Mouse (Mus musculus) right cerebral cortex, postnatal 4 days (tissue): ENCODE data around the gene Nfkb2.

Experiments used
- DNase-seq: peaks from one replicate; pipeline ENCODE4 v3.0.0-alpha.2; 2022

The Nfkb2 gene

DNA sequence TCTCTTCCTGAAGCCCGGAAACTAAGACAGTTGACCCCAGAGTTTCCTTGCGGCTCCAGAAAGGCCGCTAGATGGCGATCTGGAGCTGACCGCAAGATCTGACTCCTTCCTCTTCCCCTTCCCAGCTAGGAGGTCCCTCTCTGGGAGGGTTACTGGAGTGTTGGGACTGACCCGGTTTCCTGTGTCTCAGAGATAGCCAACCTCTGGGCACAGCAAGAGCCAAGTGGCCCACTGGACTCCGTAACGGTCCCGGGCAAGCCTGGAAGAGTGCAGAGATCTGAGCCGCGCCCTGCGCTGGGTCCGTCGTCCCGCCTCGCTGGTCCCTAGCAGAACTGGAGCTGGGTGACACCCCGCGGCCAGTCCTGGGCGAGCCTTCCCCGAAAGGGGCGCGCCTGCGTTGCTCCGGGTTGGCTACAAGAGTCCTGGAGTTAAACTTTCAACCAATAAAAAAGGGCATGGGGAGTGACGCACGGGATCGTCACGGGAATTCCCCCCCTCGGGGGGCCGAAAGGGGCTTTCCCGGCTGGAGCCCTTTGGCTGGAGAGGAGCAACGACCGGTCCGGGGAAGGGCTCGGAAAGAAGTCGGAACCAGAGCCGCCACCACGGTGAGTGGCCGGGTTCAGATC lies at the start of gene Nfkb2:
Gene Nfkb2 (plus strand): TSS at position 105 of the 626 bp plus-strand sequence.
- peak; percentile 74 for DNase-seq

DNA sequence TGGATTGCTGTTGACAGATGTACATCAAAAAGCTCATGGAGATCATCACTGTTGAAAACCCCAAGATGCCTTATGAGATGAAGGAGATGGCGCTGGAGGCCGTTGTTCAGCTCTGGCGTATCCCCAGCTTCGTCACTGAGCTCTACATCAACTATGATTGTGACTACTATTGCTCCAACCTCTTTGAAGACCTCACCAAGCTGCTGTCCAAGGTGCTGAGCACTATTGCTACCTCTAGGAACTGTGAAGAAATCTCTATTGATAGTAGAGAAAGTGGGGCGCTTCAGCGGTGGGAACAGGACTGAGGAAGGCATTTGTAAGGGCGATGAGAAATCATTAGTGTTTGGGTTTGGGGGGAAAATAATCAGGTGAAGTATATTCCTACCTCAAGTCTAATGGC lies 39.4 kb upstream of the Nfkb2 start:
- DNase-seq: no peak

DNA sequence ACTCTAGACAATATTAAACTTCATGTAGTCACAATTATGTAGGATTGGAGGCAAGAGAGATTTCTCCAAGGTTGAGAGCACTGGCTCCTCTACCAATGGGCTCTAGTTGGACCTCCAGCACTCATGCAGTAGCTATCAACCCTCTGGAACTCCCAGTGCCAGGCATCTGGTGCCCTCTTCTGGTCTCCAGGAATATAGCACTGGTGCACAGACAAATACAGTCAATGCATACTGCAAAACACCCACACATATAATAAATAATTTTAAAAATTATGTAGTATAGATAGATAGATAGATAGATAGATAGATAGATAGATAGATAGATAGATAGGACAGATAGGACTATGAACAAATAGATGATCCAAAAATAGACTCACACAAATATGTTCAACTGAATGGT lies 28.8 kb upstream of the Nfkb2 start:
- DNase-seq: no peak

DNA sequence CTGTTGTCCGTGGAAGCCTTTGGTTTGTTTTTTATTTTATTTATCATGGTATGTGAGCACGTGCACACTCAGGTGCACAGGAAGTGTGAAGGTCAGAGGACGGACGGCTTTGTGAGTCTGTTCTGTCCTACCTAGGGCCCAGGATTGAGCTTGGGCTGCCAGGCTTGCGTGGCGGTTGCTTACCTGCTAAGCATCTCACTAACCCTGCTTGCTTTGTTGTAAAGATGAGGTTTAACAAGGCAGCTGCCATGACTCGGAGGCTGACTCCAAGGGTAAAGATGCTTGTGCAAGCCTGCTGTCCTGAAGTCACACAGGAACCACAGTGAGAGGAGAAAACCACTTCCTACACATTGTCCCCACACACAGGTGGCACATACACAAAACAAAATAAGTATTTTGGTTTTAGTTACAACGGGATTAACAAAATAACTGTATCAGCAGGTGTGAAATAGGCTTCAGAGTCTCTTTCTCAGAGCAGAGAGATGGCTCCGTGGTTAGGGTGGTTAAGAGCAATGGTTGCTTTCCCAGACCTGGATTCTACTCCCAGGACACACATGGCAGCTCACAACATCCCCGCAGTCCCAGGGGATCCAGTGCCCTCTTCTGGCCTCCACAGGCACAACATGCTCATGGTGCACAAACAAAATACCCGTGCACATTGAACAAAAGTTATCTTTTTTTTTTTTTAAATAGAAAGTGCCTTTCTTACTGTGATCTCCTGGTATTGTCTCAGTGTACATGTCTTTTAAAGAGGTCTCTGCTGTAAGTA lies 21.9 kb upstream of the Nfkb2 start:
- DNase-seq: no peak

DNA sequence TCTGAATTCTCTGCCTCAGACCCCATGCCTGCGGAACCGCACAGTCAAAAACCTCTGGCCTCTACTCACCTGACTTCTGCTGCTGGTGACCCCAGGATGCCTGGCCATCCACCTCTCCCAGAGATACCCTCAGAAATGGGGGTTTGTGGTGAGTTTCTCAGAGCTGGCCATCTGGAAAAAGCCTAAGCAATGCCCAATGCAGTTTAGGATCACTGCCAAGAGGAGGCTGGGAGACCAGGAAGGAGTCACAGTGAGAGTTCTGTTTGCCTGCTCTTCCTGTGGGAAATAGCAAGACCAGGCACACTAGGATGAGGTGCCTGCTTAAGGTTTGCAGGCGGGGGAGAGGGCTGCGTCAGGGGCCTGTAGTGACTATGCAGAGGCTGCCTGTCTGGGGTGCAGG lies 19.4 kb upstream of the Nfkb2 start:
- no peak for DNase-seq

DNA sequence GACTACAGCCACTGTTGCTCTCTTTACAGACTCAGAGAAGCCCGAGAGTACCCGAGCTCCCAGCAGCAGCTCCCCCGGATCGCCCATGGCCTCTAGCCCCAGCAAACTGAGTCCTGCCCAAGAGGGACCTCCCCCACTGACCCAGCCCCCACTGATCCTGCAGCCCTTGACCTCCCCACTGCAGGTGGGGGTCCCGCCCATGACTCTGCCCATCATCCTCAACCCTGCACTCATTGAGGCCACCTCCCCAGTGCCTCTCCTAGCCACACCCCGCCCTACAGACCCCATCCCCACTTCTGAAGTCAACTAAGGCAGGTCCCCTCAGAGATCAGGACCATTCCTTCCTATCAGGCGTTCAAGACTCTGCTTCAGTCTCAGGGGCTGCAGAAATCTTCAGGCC lies 18.5 kb upstream of the Nfkb2 start:
- DNase-seq: no peak

DNA sequence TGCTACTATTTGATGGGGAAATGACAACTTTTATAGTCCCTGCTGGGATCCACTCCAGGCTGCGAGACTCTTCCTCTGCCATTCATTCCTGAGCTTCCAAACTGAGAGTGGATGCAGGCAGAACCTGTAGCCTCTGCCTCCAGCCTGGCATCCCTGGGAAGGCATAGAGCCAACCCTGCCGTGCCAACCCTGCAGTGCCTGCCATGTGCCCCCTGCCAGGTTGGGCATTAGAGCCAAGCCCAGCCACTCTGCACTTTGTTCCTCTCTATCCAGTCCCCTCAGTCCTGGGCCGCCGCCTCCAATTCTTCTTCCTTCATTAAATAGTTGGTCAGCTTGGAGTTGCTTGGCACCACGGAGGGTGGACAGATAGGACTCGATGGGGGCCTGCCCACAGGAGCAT lies 18.1 kb upstream of the Nfkb2 start:
- DNase-seq: no peak

DNA sequence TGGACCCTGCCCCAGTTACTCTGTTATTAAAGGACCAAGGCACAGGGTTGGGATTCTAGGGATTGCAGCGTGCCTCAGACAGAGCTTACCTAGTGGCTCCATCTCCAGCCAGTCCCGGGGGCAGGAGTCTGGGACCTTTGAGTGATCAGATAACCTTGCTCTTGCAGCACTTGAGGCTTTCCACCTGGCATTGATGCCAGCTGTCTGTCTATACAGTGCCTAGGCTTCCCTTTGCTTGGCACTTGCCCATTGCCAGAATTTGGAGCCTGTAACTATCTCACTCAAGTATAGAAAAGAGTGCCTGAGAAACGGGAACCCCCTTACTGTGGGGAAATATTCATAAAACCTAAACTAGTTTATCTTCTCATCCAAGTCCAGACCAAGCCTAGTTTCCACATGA lies 17.2 kb upstream of the Nfkb2 start:
- no peak for DNase-seq

DNA sequence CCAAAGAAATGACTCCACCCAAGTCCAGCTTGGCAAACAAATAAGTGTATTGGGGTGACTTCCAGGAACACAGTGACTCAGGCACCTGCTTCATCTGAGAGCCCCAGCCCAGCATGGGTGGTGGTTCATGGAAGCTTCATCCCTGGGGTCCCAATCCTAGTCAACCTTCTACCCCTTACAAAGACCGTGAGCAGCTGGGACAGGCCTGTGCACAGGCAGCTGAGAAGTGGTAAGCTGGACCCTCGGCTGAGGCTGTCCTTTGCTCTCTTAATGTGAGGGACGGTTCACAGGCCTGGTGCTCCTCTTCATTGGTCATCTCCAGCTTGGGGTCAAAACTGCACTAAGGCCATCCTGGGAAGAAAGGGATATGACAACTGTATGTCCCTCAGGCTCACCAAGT lies 16.6 kb upstream of the Nfkb2 start:
- DNase-seq: no peak

DNA sequence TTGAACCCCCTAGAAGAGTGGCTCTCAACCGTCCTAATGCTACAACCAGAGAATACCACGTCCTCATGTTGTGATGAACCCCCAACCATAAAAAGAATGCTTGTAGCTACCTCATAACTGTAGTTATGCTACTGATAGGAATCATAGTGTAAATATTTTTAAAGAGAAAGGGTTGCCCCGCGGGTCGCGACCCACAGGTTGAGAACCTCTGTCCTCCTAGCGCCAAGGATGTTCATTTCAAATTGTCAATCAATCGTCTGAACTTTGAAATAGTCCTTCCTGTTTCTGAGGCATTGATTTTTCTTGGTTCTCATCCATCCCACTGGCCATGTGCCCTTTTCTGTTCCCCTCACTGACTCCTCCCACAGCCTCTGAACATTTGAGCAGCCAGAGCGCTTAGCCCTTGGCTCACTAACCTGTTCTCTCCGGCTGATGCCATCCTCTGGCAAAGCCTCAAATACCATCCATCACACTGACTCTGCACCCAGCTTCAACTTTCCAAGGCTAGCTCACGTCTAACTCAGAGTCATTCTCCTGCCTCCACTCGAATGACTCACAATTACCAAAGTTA lies 13.5 kb upstream of the Nfkb2 start:
- DNase-seq: no peak

DNA sequence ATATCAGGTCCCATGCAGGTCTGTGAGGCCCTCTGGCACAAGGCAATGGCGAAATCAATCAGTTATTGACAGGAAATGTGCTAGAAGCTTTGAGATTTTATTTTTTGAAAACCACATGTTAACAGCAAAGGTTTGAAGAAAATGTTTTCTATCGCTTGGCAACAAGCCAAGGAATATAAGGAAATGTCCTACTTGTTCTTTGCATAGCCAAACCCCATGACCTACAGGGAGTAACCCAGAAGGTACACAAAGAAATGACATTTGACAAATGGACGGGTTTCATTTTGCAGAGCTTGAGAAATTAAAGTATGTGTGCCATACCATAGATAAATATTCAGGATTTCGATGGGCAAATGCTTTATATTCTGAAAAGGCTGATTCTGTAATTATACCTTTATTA lies 7.2 kb upstream of the Nfkb2 start:
- DNase-seq: no peak

DNA sequence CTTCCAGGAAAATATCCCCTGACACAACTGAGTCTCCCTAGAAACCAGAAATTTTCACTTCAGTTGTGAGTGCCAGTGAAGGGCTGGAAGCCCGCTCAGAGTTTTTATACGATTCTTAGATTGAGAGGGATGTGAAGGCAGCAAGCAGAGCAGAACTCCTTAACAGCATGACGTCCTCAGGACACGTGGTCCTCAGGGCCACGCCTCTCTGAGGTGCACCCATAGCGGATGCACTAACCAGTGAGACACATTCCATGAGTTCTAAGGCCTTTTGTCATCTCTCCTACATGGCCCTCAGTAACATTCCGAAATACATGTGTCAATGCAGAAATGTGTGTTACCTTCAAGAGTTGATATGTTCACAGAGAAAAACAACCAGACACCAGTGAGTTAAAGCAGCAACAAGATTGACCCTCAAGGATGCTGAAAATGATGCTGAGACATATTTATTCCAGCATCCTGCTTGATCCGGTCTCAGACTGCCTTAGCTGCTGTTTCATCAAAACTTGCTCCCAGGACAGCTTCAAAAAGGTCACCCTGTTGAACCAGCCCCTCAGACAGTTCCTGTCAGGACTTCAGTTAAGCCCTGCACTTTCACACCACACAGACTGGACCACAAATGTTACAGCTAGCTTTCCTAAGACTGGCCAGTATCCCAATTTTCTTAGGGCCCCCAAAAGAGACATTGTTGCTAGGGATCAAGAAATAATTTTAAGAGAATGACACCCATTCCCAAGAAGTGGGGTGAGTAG lies 3.6 kb upstream of the Nfkb2 start:
- DNase-seq: no peak

DNA sequence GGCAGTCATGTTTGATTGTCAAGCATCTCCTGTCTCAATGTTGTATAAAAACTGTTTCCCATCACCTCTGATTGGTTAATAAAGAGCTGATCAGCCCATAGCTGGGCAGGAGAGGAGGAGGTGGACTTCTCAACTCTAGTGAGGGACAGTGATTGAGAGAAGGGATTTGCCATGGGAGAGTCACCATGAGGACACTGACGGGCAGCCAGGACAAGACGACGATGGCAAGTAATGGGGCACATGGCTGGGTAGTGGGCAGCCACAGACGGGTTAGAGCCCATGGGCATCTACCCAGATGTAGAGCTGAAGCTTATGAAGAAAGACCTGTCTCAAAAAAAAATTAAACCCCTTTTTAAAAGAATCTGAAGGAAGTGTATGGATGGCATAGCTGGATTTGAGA lies 1.6 kb upstream of the Nfkb2 start:
- no peak for DNase-seq

DNA sequence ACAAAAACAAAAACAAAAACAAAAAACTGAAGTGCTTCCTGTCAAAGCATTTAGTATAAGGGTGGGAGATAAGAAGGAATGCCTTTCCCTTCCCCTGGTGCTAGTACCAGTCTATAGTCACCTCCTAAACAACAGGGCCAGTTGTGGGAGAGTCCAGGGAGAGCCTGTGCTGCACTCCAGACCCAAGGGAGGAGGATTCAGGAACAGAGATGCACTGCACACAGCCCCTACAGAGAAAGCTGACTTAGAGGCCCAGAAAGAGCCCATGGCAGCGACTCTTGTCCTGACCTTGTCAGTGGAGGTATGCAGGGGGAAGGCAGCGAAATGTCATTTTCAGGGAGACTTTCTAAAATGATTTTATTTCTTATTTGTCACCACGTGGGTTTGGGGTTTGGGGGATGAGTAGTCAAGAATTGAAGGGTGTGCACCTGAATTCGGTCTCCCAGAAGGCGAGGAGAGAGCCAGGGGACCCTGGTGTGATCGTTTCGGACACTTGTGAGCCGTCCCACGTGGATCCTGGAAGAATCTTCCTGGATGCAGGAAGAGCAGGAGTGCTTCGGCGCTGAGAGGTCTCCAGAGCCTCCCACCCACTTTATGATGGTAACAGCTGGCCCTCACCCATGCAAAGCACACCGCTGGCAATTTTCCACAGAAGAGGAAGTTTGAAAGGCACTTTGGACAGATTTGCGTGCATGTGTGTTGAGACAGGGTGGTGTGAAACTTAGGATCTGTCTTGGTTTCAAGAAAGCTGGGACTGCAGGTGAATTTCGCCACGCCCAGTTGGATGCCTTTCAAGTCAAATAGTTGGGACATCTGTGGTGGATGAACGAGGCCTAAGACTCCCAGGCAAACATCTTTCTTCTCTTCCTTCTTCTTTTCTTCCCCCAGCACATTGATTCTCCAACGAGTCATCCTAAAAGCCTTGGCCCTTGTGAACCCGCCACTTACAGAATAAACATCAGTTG lies 587 bp upstream of the Nfkb2 start:
- no peak for DNase-seq

DNA sequence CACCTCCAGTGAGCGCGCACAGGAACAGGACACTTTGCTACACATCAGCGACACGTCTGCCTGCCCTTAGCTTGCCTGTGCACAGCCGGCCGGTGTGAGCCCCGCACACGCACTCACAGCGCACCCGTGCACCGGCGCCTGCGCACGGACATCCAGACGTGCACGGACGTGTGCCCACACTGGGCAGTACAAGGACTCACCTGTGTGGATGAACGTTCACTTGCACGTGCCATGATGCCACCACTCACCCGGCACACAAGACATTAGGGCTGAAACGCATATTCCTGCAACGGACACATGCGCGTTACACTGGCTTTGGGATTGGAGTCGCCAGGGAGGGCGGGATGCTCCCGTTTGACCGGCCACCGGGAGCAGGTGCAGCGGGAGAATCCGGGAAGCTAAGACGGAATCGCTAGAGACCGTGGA lies 801 bp downstream of the Nfkb2 start:
- no peak for DNase-seq

DNA sequence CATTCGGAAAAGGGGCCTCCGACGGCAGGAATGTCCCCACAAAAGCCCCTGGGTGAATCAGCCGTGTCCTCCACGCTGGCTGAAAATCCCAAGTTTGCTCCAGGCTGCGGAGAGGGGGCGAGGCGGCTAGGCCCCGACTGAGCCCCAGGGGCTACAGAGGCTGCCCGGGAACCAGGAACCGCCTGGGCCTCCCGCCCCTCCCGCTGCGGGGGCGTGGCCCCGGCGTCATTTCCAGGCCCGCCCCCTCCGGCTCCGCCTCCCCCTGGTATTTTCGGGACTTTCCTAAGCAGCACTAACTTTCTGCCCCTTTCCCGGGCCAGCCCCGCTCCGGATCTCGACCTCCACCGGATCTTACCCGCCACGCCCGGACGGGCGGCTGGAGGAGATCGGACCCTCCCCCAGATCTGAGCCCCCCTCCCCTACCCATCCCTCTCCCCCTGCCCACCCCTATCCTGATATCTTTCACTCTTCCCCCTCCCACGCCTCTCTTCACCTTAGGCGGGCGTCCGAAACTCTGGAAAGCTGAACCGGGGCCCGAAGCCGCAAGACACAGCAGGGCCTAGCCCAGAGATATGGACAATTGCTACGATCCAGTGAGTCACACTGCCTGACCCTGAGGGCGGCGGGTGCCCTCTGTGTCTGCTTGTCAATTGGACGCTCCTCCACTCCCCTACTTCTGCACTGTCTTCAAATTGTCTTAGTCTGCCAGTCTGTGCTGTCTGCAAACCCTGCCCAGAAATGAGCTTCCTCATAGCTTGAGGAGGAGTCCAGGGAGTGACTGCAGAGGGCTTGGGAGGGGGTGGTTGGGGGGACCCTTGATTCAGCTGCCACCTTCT lies 1.5 kb downstream of the Nfkb2 start:
- peak; percentile 67 for DNase-seq

DNA sequence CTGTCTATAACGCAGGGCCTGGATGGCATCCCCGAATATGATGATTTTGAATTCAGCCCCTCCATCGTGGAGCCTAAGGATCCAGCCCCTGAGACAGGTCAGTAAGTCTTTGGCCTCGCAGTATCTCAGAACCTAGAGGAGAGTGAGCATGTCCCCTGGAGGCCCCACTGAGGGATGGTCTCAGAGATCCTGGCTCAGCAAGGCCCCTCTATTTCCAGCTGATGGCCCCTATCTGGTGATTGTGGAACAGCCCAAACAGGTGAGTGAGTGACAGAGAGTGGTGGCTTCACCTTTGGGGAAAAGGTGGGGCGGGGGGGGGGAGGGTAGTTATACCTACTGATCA lies 2.1 kb downstream of the Nfkb2 start:
- DNase-seq: no peak

DNA sequence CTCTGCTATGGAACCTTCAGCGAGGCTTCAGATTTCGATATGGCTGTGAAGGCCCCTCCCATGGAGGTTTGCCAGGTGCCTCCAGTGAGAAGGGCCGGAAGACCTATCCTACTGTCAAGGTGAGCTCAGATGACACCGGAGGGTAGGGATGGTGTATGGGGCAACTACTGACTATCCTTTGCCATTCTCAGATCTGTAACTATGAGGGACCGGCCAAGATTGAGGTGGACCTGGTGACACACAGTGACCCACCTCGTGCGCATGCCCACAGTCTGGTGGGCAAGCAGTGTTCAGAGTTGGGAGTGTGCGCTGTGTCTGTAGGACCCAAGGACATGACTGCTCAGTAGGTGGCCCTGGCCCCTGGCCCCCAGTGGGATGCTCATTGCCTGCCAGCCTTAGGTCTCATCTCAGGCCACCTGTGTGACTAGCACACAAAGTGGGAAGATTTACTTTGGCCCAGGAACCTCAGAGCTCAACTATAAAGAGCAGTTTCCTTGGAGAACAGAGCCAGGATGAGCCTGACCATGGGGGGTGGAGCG lies 2.7 kb downstream of the Nfkb2 start:
- DNase-seq: no peak

DNA sequence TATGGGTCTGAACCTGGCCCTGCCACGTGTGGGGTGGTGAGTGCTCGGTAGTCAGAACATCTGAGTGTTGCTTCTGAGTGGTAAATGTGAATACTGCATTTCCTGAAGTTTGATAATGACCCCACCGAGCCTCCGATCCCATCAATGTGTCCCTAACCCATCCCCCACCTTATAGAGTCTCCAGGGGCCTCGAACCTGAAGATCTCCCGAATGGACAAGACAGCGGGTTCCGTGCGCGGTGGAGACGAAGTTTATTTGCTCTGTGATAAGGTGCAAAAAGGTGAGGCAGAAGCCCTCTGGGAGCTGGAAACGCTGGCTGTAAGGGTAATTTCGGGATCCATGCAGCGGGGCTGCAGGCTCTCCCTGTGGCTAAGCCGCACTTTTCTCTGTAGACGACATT lies 3.7 kb downstream of the Nfkb2 start:
- DNase-seq: no peak

DNA sequence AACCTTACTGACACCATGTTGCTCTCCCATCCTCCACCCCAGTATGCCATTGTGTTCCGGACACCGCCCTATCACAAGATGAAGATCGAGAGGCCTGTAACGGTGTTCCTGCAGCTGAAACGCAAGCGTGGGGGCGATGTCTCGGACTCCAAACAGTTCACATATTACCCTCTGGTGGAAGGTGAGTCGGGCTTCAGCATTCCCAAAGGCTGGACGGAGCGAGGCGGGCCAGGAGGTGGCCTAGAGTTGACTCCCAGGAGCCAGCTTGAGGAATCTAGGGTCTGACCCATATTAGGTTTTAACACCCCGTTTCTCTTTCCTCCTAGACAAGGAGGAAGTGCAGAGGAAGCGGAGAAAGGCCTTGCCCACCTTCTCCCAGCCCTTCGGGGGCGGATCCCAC lies 4.2 kb downstream of the Nfkb2 start:
- no peak for DNase-seq

DNA sequence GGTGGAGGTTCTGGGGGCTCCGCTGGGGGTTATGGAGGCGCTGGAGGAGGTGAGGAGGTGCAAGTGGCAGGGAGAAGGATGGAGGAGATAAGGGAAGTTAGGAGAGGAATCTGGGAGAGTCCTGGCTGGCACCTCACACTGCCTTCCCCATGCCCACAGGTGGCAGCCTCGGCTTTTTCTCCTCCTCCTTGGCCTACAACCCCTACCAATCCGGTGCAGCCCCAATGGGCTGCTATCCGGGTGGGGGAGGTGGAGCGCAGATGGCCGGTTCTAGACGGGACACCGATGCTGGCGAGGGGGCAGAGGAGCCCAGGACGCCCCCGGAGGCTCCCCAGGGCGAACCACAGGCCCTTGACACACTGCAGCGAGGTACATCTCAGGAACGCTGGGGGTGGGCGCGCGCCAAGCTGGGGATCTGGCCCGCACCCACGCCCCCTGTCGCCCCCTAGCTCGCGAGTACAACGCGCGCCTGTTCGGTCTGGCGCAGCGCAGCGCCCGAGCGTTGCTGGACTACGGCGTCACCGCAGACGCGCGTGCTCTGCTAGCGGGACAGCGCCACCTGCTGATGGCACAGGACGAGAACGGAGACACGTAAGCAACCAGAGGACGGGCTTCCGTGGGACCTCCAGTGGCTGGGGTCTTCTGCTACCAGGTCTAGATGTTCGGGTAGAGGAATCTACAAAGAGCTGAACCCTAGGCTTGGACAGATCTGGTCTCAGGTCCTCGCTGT lies 4.8 kb downstream of the Nfkb2 start:
- DNase-seq: peak; percentile 98
